Mouse (Mus musculus) cortical plate, adult 2 months (tissue): ENCODE measurements around the gene Csnk1d.

Experiments
- CTCF ChIP-seq: fragments of 200-500 bp; IDR thresholded peaks from 2 replicates; pipeline ENCODE4 v1.5.1; 2011; ENCODE audit warnings: mild to moderate bottlenecking, control low read depth, low read length; ENCODE audit not compliant: insufficient read depth; ENCODE audit errors: extremely low read depth
- POLR2A ChIP-seq: fragments of 200-500 bp; IDR thresholded peaks from 2 replicates; pipeline ENCODE4 v1.6.1; 2011; ENCODE audit warnings: mild to moderate bottlenecking, low read length, control low read depth; ENCODE audit not compliant: insufficient read depth; ENCODE audit errors: extremely low read depth

- TF ChIP-seq POLR2A (no peak), CTCF (no peak)
Measured at GRCm38 (mm10) chr11:120939712-120940341, 51.3 kb downstream of the Csnk1d start.
